Mouse (Mus musculus) ES-Bruce4 (cell line): ENCODE measurements around the gene Ppp1r2.

ENCODE experiments used
- CTCF ChIP-seq: IDR thresholded peaks from one replicate; pipeline ENCODE4 v1.8.1; 2011; ENCODE audit warnings: low read depth, low read length
- EP300 ChIP-seq: IDR thresholded peaks from 2 replicates; pipeline ENCODE4 v1.6.1; 2011; ENCODE audit warnings: low read depth, low read length; ENCODE audit not compliant: insufficient read depth

GRCm38 (mm10) chr16:31235457-31236310, 39.4 kb downstream of the Ppp1r2 start:
- TF ChIP-seq EP300, result no peak
- TF ChIP-seq CTCF, result no peak
